Mouse (Mus musculus): ENCODE data around the gene Amigo3.

DNA sequence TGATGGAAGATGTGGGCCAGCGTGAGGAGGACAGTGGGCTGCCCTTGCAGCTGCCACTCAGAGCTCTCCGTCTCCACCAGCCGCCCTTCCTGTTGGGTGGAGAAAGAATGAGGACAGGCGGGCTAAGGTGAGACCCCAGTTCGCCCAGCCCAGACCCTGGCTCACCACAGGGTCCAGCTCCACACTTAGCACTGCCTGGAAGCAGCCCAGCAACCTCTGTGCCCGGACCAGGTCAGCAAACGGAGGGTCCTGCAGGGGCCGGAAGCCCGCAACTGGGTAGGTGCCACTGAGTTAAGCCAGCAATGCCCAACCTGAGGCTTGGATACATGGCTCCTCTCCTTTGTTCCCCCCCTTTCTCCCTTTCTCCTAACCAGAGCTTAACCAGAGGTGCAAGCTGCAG is 16.0 kb downstream of the Amigo3 start:
- TF ChIP-seq POLR2A (IDR thresholded peaks at IDR 0.05; ENCODE audit: borderline replicate concordance, low read depth, low read length) (no peak), CTCF (IDR thresholded peaks at IDR 0.05; ENCODE audit: low read depth, low read length) (no peak)

Data from bone marrow macrophage, adult 2 months (primary cell).